In genomic region chr7:3390413-3391080, GRCm38 (mm10) we compare ENCODE assay signal across 8 mouse cellular contexts. TPM values are rescaled to one million over a fixed set of nuclear protein-coding genes. Genes with fewer than 3 reads are reported as not detected.
DNase-seq lines count a peak whose midpoint lies in the region; ATAC-seq and TF ChIP-seq lines count a peak whose summit lies in the region.

TSS of gene Cacng8 (plus strand) at chr7:3390683.

- peaks cover 3% of the 10 kb centered on the region; the same call in 1 of the 2 replicates for H3K4me1 ChIP-seq in lung, embryonic 14.5 days (ENCODE audit: insufficient read depth)
- no peaks in the 10 kb centered on the region for H3K4me1 ChIP-seq in lung, adult 2 months (ENCODE audit: control insufficient read depth, insufficient read depth, low read length)

- intact Hi-C loops in left cerebral cortex, postnatal 10 days (cut with DNase I), result no loop called here

- DNase-seq in cerebellum, postnatal 10 days, result peak; percentile 66 to 69
- DNase-seq in cerebellum, adult 11-12 months, result no peak
- no peak for DNase-seq in lung, embryonic 14.5 days
- DNase-seq in lung, adult 2 months, result no peak
- DNase-seq in left cerebral cortex, postnatal 10 days (ENCODE audit: extremely low spot score in 1 of 2, low spot score in 2 of 2), result peak in 1 of 2 experiments; percentile 34
- peak; percentile 62 for DNase-seq in retina, postnatal 1 day
- no peak for DNase-seq in urinary bladder, adult 2 months (ENCODE audit: low spot score)
- no peak for DNase-seq in gastrocnemius, postnatal 4 days (ENCODE audit: low spot score in 2 of 2)

- no peaks in the 10 kb centered on the region for H3K9me3 ChIP-seq in lung, embryonic 14.5 days (ENCODE audit: low read depth, low read length)

- H3K27me3 ChIP-seq in lung, embryonic 14.5 days (ENCODE audit: insufficient read depth, low read length), result no peaks in the 10 kb centered on the region

- H3K27ac ChIP-seq in lung, embryonic 14.5 days (ENCODE audit: low read depth), result peak within 1 kb of the TSS; percentile 43; the same call in 1 of the 2 replicates

- no peak for TF ChIP-seq POLR2A in lung, adult 2 months (IDR thresholded peaks at IDR 0.05; ENCODE audit: borderline replicate concordance, extremely low read depth, low read depth, low read length)

- peak within 1 kb of the TSS; percentile 28 for H3K4me3 ChIP-seq in lung, embryonic 14.5 days (ENCODE audit: low read depth, low read length)
- no peak within 1 kb of the TSS for H3K4me3 ChIP-seq in lung, adult 2 months (replicated peaks; ENCODE audit: extremely low read depth, low read depth, low read length)

- peak within 1 kb of the TSS; percentile 65 for H3K4me2 ChIP-seq in lung, embryonic 14.5 days

- no peaks in the 10 kb centered on the region for H3K36me3 ChIP-seq in lung, embryonic 14.5 days (ENCODE audit: insufficient read depth)

- ATAC-seq in lung, embryonic 14.5 days (ENCODE audit: insufficient read depth), result peak; percentile 32

- 3% methylated on average over 7 of the region's 7 CpGs for WGBS in lung, embryonic 14.5 days
- under 1% methylated on average over 7 of the region's 7 CpGs for WGBS in lung, adult 2 months

- no peak for TF ChIP-seq CTCF in lung, embryonic 14.5 days (IDR thresholded peaks at IDR 0.05; ENCODE audit: low read depth)
- no peak for TF ChIP-seq CTCF in lung, adult 2 months (IDR thresholded peaks at IDR 0.05; ENCODE audit: insufficient read depth, low read length)

- H3K9ac ChIP-seq in lung, embryonic 14.5 days, result peak within 1 kb of the TSS; percentile 25; the same call in 1 of the 2 replicates

RNA-seq across cellular contexts. Expression of gene Cacng8, which starts in this region (rescaled TPM):
- polyA plus RNA-seq in lung, embryonic 14.5 days (2014; fragmentation: Nextera tagmentation; extraction: Ambion mirVana), result 2.9 and 4.8 TPM in 2 replicates
- 0.37 TPM in 1 of 2 replicates, not detected in the other for polyA plus RNA-seq in lung, adult 2 months (2012; rRNA removed)
- 100 to 1,000 TPM; 161 to 164 TPM for total RNA-seq in left cerebral cortex, postnatal 10 days (2021)
- polyA plus RNA-seq in urinary bladder, adult 2 months (2012; rRNA removed), result 0.15 TPM in 1 of 2 replicates, not detected in the other
- total RNA-seq in gastrocnemius, postnatal 4 days (2021), result not detected

Comparison
In these comparisons a context has a peak if more than half of its experiments do, and no peak if none do; other contexts are left out.
1. RNA of gene Cacng8 (total RNA-seq): 161 to 164 TPM in left cerebral cortex, postnatal 10 days; not detected in gastrocnemius, postnatal 4 days; every median in the first group is over 100 times any median in the second.
2. DNase-seq: peak in cerebellum, postnatal 10 days (2 of 2) and retina, postnatal 1 day (single experiment); none in cerebellum, adult 11-12 months (single experiment), lung, embryonic 14.5 days (single experiment), lung, adult 2 months (single experiment), urinary bladder, adult 2 months (single experiment) and gastrocnemius, postnatal 4 days (0 of 2).